Mouse (Mus musculus): ENCODE data around the gene 1700012A03Rik. TPM values are rescaled to one million over a fixed set of nuclear protein-coding genes. Genes with fewer than 3 reads are reported as not detected.

Gene 1700012A03Rik
- not detected for total RNA-seq (2018; cell fraction: chromatin; rRNA removed)
- total RNA-seq (2018; cell fraction: cytosol; rRNA removed): not detected
- not detected for total RNA-seq (2018; cell fraction: nucleus; rRNA removed)
- not detected in 3 replicates for polyA plus RNA-seq (2018)

DNA sequence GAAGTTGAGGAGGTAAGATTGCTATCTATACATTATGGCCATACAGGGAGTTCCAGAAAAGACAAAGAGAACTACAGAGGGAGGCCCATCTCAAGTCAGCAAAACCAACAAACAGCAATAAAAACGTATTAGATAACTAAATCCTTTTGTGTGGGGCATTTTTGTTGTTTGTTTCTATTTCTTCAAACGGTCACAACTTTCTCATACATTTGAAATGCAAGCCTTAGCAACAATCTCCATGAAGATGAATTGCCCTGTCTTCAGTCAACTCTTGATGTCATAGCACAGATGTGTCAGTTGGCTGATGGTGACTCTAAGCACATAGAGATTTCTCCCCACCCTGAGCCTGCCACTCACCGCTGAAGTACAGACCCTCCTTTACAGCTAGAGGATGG lies at the start of gene 1700012A03Rik:
Gene 1700012A03Rik (plus strand): TSS at position 296 of the 395 bp plus-strand sequence.
- Histone ChIP-seq H3K27ac (no peak within 1 kb of the TSS), H3K4me3 (ENCODE audit: inconsistent target) (no peak within 1 kb of the TSS), H3K36me3 (ENCODE audit: inconsistent target) (no peaks in the 10 kb centered on the region), H3K79me2 (ENCODE audit: inconsistent target) (no peaks in the 10 kb centered on the region)
- WGBS (ENCODE audit: missing documents): 97% methylated on average over 3 of the region's 3 CpGs

- WGBS (ENCODE audit: missing documents): 92% methylated on average over 10 of the region's 10 CpGs
- no peak overlapping the region for H3K27ac ChIP-seq
- H3K79me2 ChIP-seq (ENCODE audit: inconsistent target): no peaks in the 10 kb centered on the region
- H3K4me3 ChIP-seq (ENCODE audit: inconsistent target): no peak overlapping the region
- no peaks in the 10 kb centered on the region for H3K36me3 ChIP-seq (ENCODE audit: inconsistent target)
Observed at GRCm38 (mm10) chr6:32004228-32004627, 45.8 kb upstream of the 1700012A03Rik start.

GRCm38 (mm10) chr6:32005914-32006313 lies 44.1 kb upstream of the 1700012A03Rik start:
- 92% methylated on average over 2 of the region's 2 CpGs for WGBS (ENCODE audit: missing documents)
- Histone ChIP-seq H3K79me2 (ENCODE audit: inconsistent target) (no peaks in the 10 kb centered on the region), H3K36me3 (ENCODE audit: inconsistent target) (no peaks in the 10 kb centered on the region), H3K27ac (no peak overlapping the region), H3K4me3 (ENCODE audit: inconsistent target) (no peak overlapping the region)

GRCm38 (mm10) chr6:32006382-32006781 lies 43.7 kb upstream of the 1700012A03Rik start:
- 90% methylated on average over 6 of the region's 6 CpGs for WGBS (ENCODE audit: missing documents)
- Histone ChIP-seq H3K27ac (no peak overlapping the region), H3K36me3 (ENCODE audit: inconsistent target) (no peaks in the 10 kb centered on the region), H3K4me3 (ENCODE audit: inconsistent target) (no peak overlapping the region), H3K79me2 (ENCODE audit: inconsistent target) (no peaks in the 10 kb centered on the region)

- H3K79me2 ChIP-seq (ENCODE audit: inconsistent target): no peaks in the 10 kb centered on the region
- H3K27ac ChIP-seq: no peak overlapping the region
- no peaks in the 10 kb centered on the region for H3K36me3 ChIP-seq (ENCODE audit: inconsistent target)
- no peak overlapping the region for H3K4me3 ChIP-seq (ENCODE audit: inconsistent target)
- 96% methylated on average over 3 of the region's 3 CpGs for WGBS (ENCODE audit: missing documents)
Observed at GRCm38 (mm10) chr6:32007336-32007735, 42.7 kb upstream of the 1700012A03Rik start.

DNA sequence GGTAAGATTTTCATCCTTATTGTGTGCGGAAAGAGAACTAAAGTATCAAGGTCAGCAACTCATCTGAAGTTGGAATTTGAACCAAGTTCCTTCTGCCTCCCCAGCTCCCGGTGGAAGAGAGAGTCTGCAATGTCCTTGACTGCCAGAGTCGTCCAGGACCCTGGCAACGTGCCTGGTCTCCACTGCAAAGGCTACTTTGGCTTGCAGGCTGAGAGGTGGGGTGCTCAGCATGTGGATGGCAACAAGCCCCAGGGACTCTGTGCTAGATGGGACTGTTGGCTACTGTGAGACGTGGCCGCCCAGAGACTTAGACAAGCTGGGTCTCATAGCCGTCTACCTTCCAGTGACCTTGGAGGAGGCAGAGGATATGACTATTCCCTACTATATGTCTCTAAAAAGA lies 33.2 kb upstream of the 1700012A03Rik start:
- Histone ChIP-seq H3K4me3 (ENCODE audit: inconsistent target) (no peak overlapping the region), H3K79me2 (ENCODE audit: inconsistent target) (no peaks in the 10 kb centered on the region), H3K36me3 (ENCODE audit: inconsistent target) (no peaks in the 10 kb centered on the region), H3K27ac (no peak overlapping the region)
- 89% methylated on average over 7 of the region's 7 CpGs for WGBS (ENCODE audit: missing documents)

DNA sequence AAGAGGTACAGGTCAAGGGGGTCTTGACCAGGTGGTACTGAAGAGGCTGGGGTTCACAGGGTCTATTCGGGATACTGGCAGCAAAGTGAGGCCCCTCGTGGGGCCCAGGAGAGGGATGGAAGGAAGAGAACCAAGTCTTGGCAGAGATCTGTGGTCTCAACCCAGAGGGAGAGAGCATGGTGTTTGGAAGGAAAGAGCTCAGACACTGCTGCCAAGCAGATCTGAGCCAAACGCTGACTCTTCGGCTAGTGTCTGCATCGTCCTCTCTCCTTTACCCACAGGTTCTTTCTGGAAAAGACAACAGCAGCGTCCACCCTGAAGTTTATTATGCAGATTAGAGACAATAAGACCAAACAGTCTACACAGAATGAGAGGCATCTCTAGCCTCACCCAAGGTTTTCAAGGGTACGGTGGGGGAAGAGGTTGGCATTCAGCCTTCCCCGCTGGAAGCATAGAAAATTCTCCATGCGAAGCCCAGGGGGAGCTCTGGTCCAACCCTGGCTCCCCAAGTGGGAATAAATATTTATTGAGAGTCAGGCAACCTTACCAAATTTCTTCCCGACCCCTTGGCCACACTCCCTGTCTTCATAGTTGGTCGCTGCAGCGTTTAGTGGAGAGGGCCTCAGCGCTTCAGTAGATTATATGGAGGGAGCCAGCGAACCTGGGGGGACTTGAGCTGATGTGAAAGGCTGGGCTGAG lies 32.5 kb upstream of the 1700012A03Rik start:
- no peaks in the 10 kb centered on the region for H3K79me2 ChIP-seq (ENCODE audit: inconsistent target)
- H3K4me3 ChIP-seq (ENCODE audit: inconsistent target): no peak overlapping the region
- no peak overlapping the region for H3K27ac ChIP-seq
- no peaks in the 10 kb centered on the region for H3K36me3 ChIP-seq (ENCODE audit: inconsistent target)
- 90% methylated on average over 13 of the region's 14 CpGs for WGBS (ENCODE audit: missing documents)

DNA sequence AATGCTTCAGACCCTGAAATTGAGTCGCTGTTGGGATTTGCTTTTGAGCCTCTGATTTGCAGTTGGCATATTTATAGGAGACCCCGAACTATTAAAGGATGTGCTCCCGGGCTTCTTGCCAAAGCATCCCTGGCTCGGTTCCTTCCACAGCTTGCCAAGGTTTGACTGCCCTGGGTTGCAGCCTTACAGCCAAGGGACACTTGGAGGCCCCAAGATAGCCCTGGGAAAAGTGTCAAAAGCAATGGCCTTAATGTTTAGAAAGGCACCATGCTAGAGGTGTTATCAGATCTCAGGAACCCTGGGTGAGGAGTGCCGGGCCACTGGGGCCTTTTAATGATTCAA lies 32.0 kb upstream of the 1700012A03Rik start:
- no peaks in the 10 kb centered on the region for H3K79me2 ChIP-seq (ENCODE audit: inconsistent target)
- no peaks in the 10 kb centered on the region for H3K36me3 ChIP-seq (ENCODE audit: inconsistent target)
- no peak overlapping the region for H3K4me3 ChIP-seq (ENCODE audit: inconsistent target)
- H3K27ac ChIP-seq: no peak overlapping the region
- WGBS (ENCODE audit: missing documents): 70% methylated on average over 5 of the region's 5 CpGs

DNA sequence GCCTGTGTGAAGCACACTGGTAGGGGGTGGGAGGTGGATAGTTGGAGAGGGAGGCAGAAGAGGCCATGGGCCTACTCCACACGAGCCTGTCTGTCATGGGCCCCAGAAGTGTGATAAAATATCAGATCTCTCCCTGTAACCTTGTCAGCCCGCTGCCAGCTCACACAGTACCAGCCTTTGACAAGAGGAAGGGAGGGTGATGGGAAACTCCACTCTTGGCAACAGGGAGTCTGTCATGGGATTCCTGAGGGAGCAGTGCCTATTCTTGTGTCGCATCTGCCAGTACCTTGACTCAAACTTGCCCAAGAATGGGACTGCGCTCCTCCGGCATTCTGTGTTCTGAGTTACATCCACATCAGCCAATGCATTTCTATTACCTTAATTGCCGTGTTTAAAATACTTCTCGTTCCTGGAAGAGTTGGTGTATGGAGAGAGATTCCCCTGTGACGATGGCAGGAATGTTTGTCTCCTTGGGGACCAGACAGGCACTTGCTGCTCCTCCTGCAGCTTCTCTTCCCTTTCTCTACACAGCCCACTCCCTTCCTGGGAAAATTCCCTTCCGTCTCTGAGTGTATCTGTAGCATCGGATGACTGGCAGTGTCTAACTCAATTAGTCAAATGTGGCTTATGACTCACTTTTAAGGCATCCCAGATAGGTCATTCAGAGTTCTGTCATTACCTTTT lies 28.1 kb upstream of the 1700012A03Rik start:
- no peak overlapping the region for H3K27ac ChIP-seq
- no peak overlapping the region for H3K4me3 ChIP-seq (ENCODE audit: inconsistent target)
- no peaks in the 10 kb centered on the region for H3K36me3 ChIP-seq (ENCODE audit: inconsistent target)
- 88% methylated on average over 10 of the region's 10 CpGs for WGBS (ENCODE audit: missing documents)
- no peaks in the 10 kb centered on the region for H3K79me2 ChIP-seq (ENCODE audit: inconsistent target)

DNA sequence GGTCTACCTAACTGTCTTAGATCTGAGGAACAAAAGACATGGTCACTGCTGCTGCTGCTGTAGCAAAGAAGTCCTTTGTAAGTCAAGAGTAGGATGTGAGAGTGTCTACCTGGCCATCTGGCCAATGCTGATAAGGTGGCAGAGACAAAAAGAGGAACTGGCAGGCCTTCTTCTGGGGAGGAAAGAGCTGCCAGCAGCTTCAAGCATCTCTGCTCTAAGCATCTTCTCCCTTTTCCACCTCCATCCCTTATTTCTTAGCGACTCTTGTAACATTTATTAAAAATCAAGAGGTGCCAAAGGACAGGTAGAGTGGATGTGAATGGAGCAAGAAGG lies 27.5 kb upstream of the 1700012A03Rik start:
- H3K36me3 ChIP-seq (ENCODE audit: inconsistent target): no peaks in the 10 kb centered on the region
- WGBS (ENCODE audit: missing documents): 60% methylated on average over 1 of the region's 1 CpGs
- no peaks in the 10 kb centered on the region for H3K79me2 ChIP-seq (ENCODE audit: inconsistent target)
- no peak overlapping the region for H3K4me3 ChIP-seq (ENCODE audit: inconsistent target)
- no peak overlapping the region for H3K27ac ChIP-seq

GRCm38 (mm10) chr6:32028228-32029009 lies 21.6 kb upstream of the 1700012A03Rik start:
- H3K79me2 ChIP-seq (ENCODE audit: inconsistent target): no peaks in the 10 kb centered on the region
- no peaks in the 10 kb centered on the region for H3K36me3 ChIP-seq (ENCODE audit: inconsistent target)
- no peak overlapping the region for H3K4me3 ChIP-seq (ENCODE audit: inconsistent target)
- H3K27ac ChIP-seq: no peak overlapping the region
- 35% methylated on average over 3 of the region's 3 CpGs for WGBS (ENCODE audit: missing documents)

DNA sequence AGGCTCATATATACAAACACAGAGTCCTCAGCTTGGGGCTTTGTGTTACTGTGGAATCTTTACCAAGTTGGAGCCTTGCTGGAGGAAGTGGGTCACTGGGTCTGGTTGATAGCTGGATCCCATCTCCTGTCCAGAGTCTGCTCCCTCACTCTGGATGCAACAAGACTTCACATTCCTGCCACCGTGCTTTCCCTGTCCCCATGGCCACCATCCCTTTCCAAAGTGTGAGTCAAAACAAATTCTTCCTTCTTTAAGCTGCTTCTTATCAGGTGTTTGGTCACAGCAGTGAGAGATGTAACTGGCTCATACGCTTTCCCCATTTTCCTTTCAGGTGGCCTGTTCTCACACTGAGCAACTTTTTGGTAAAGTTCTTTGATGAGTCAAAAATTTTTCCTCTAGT lies 15.8 kb upstream of the 1700012A03Rik start:
- Histone ChIP-seq H3K36me3 (ENCODE audit: inconsistent target) (no peaks in the 10 kb centered on the region), H3K27ac (no peak overlapping the region), H3K4me3 (ENCODE audit: inconsistent target) (no peak overlapping the region), H3K79me2 (ENCODE audit: inconsistent target) (no peaks in the 10 kb centered on the region)
- WGBS (ENCODE audit: missing documents): 89% methylated on average over 2 of the region's 2 CpGs

GRCm38 (mm10) chr6:32045344-32045743 lies 4.7 kb upstream of the 1700012A03Rik start:
- Histone ChIP-seq H3K36me3 (ENCODE audit: inconsistent target) (no peaks in the 10 kb centered on the region), H3K27ac (no peak overlapping the region), H3K4me3 (ENCODE audit: inconsistent target) (no peak overlapping the region), H3K79me2 (ENCODE audit: inconsistent target) (no peaks in the 10 kb centered on the region)

- no peaks in the 10 kb centered on the region for H3K79me2 ChIP-seq (ENCODE audit: inconsistent target)
- H3K4me3 ChIP-seq (ENCODE audit: inconsistent target): no peak overlapping the region
- no peak overlapping the region for H3K27ac ChIP-seq
- no peaks in the 10 kb centered on the region for H3K36me3 ChIP-seq (ENCODE audit: inconsistent target)
- 85% methylated on average over 3 of the region's 4 CpGs for WGBS (ENCODE audit: missing documents)
Observed at GRCm38 (mm10) chr6:32049256-32049950, 643 bp upstream of the 1700012A03Rik start.
